Mouse (Mus musculus) frontal cortex, adult (tissue): ENCODE measurements around the gene Tmem120b.

ENCODE experiments used
- ATAC-seq: cut with Nextera tagmentation; 2 replicates; pipeline ENCODE4 v1.9.2; 2017; ENCODE audit warnings: mild to moderate bottlenecking, moderate library complexity, mixed read lengths; ENCODE audit not compliant: low TSS enrichment

The Tmem120b gene

GRCm38 (mm10) chr5:123139722-123140627, 71.8 kb downstream of the Tmem120b start:
- no peak for ATAC-seq

- peak; percentile 50 for ATAC-seq
Measured at GRCm38 (mm10) chr5:123140694-123141554, 72.7 kb downstream of the Tmem120b start.

GRCm38 (mm10) chr5:123141555-123142160, 73.4 kb downstream of the Tmem120b start:
- peak; percentile 17; the same call in 1 of the 2 replicates for ATAC-seq

DNA sequence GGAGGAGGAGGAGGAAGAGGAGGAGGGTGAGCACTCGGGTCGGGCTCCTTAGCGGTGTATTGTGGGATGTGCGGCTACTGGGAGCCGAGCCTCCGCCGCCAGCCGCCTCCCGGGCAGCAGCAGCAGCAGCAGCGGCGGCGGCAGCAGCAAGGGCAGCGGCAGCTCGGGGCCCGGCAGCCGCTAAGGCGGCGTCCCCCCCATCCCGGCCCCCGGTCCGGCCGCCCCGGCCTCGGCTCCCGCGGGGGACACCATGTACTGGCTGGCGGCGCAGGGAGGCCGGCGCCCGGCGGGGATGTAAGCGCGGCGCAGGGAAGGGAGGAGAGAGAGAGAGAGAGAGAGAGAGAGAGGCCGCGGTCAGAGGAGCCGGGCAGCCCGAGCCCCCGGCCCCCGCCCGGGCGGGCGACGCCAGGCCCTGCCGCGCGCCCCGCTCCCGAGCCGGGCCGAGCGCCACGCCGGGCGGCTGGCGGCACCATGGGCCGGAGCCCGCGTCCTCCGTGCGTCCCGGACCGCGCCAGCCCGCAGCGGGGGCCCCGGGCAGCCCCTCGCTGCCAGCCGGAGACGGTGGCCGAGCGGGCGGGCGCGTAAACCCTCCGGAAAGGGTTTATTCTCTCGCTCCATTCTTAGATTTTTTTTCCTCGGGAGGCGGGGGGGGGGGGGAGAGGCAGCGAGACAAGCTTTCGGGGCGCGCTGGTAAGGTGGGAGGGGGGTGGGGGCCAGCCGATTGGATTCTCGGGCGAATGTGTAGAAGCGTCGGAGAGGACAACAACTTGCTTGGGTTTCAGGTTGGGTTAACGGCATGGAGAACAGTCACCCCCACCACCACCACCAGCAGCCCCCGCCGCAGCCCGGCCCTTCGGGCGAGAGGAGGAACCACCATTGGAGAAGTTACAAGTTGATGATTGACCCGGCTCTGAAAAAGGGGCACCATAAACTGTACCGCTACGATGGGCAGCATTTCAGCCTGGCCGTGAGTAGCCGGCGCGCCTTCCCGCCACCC, 74.2 kb downstream of the Tmem120b start, which contains the start of gene Setd1b:
Gene Setd1b, plus strand, starts transcription at position 33 of the 997 bp plus-strand sequence.
- no peak for ATAC-seq

DNA sequence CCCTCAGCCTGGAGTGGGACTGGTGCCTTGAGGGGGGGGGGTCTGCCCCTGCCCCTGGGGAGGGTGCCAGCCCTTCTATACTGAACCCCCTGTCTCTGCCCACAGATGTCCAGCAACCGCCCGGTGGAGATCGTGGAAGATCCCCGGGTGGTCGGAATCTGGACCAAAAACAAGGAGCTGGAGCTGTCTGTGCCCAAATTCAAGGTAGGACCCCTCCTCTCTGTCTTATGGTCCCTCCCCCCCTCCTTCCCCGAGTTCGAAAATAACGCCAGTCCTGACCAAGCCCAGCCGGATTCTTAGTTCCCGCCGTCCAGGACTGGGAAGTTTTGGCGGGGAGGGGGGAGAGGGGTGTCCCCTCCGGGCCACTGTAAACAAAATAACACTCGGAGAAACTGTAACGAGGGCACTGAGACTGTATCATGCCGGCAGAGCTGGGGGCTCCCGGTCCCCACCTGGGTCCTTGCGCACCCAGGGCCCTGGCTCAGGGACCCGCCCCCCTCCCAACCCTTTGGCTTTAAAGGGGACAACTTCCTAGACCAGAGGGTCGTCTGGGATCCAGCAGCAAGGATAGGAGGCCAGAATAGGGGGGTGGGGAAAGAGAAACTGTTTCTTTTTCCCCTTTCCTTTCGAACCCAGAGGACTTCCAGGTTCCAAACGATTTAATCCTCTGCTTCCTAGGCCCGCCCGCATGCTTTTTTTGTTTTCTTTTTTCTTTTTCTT, 75.2 kb downstream of the Tmem120b start:
- ATAC-seq, result no peak

GRCm38 (mm10) chr5:123143971-123144745, 75.9 kb downstream of the Tmem120b start:
- ATAC-seq, result no peak

GRCm38 (mm10) chr5:123144746-123145590, 76.8 kb downstream of the Tmem120b start:
- no peak for ATAC-seq

GRCm38 (mm10) chr5:123146357-123146756, 78.1 kb downstream of the Tmem120b start:
- ATAC-seq, result no peak

DNA sequence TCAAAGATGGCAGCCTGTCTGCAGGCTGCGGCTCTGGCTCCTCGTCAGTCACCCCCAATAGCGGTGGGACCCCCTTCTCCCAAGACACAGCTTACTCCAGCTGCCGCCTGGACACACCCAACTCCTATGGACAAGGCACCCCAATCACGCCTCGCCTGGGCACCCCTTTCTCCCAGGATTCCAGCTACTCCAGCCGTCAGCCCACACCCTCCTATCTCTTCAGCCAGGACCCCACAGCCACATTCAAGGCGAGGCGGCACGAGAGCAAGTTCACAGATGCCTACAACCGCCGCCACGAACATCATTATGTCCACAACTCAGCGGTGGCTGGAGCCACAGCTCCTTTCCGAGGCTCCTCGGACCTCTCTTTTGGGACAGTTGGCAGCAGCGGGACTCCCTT, 79.4 kb downstream of the Tmem120b start:
- ATAC-seq, result no peak

- ATAC-seq, result no peak
Measured at GRCm38 (mm10) chr5:123148073-123148722, 80.0 kb downstream of the Tmem120b start.

DNA sequence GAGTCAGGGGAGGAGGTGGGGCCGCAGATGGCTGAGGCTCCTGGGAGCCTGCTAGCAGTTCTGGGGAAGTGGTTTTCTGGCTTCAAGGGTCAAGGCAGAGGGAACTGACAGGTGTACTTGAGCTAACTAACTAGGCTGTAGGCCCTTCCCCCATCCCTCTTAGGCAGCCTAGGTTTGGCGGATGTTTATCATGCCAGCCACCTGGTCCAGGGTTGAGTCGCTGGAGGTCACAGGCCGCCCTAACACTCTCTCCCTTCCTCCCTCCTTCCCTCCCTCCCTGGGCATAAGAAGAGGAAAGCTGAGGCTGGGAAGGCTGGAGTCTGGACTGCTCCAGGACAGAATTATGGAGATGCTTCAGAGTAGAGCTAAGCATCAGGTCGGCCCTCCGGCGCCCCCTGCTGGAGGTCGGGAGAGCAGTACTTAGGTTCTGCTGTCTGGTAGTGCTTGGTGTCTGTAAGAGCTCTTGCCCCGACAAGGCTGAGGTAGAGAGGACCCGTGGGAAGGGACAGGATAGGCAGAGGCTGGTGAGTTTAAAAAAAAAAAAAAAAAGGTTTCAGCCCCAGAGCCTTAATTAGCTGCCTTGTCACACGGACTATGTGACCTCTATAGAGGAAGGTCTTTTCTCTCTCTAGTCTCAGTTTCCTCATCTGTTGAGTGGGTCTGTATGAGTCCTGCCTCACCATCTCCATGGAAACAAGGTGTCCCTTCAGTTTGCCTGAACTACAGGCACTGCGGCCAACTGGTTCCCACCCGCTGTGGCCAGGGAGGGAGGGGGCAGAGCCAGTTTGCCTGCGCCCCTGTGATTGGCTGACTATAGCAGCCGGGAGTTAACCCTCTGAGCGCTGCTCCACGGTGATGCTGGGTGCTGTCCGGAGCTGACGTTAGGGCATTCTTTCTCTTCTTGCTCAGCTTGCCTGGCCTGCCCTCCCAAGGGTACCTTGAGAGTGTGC, 81.5 kb downstream of the Tmem120b start:
- peak; percentile 70 for ATAC-seq

- no peak for ATAC-seq
Measured at GRCm38 (mm10) chr5:123150641-123151040, 82.4 kb downstream of the Tmem120b start.

DNA sequence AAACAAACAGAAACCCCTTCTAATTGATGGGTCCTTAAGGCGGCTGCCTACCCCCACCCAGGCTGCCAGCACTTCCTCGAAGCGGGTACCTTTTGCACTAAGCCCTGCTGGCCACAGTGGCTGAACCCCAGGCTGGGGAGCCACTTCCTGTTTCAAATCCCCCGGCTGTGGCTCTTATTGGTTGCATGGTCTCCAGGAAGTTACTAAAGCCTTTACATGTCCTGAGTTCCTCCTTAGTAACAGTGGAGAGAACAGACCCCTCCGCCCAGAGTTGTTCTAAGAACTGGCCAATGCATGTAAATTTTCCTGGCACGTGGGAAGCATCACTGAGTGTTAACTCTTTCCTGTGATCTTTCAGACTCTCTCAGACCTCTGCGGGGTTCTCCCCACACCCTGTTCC, 82.9 kb downstream of the Tmem120b start:
- no peak for ATAC-seq

- ATAC-seq, result no peak
Measured at GRCm38 (mm10) chr5:123151707-123152362, 83.6 kb downstream of the Tmem120b start.

- no peak for ATAC-seq
Measured at GRCm38 (mm10) chr5:123152901-123153300, 84.7 kb downstream of the Tmem120b start.

- peak; percentile 56; the same call in 1 of the 2 replicates for ATAC-seq
Measured at GRCm38 (mm10) chr5:123155425-123155824, 87.2 kb downstream of the Tmem120b start.
